Mouse (Mus musculus) heart, embryonic 11.5 days (tissue): ENCODE data around the gene 4930524B15Rik. TPM values are rescaled to one million over a fixed set of nuclear protein-coding genes. Genes with fewer than 3 reads are reported as not detected.
A peak's percentile ranks its signal among the peaks of the same experiment; 100 is the strongest.

Experiments used
- ATAC-seq: fragments of 200-750 bp; cut with Nextera tagmentation; replicated peaks from 2 replicates; pipeline ENCODE4 v1.8.0; 2017; ENCODE audit warnings: moderate library complexity; ENCODE audit not compliant: insufficient number of reproducible peaks, low FRiP score, low TSS enrichment
- H3K27ac ChIP-seq: fragments of 300-500 bp; sonication (generic); 2 replicates; pipeline ENCODE4 v1.5.1; 2014; ENCODE audit warnings: mild to moderate bottlenecking, low read depth, low read length
- H3K27me3 ChIP-seq: fragments of 300-500 bp; sonication (generic); 2 replicates; pipeline ENCODE4 v1.6.1; 2014; ENCODE audit warnings: mild to moderate bottlenecking, low read length, mixed read lengths; ENCODE audit not compliant: control insufficient read depth, insufficient read depth
- H3K36me3 ChIP-seq: fragments of 300-500 bp; sonication (generic); 2 replicates; pipeline ENCODE4 v1.6.1; 2014; ENCODE audit warnings: mild to moderate bottlenecking, low read length, moderate library complexity, mixed read lengths; ENCODE audit not compliant: control insufficient read depth, insufficient read depth
- H3K4me1 ChIP-seq: fragments of 300-500 bp; sonication (generic); 2 replicates; pipeline ENCODE4 v1.6.1; 2014; ENCODE audit warnings: low read length; ENCODE audit not compliant: control insufficient read depth, insufficient read depth
- H3K4me2 ChIP-seq: fragments of 300-500 bp; sonication (generic); 2 replicates; pipeline ENCODE4 v1.6.1; 2014; ENCODE audit warnings: mild to moderate bottlenecking, moderate library complexity
- H3K4me3 ChIP-seq: fragments of 300-500 bp; sonication (generic); 2 replicates; pipeline ENCODE4 v1.5.1; 2014; ENCODE audit warnings: low read depth, low read length
- H3K9ac ChIP-seq: fragments of 300-500 bp; sonication (generic); 2 replicates; pipeline ENCODE4 v1.6.1; 2014; ENCODE audit warnings: mild to moderate bottlenecking, low read depth, low read length, moderate library complexity
- H3K9me3 ChIP-seq: fragments of 300-500 bp; sonication (generic); replicated peaks from 2 replicates; pipeline ENCODE4 v1.6.1; 2016; ENCODE audit warnings: low read length; ENCODE audit not compliant: control insufficient read depth
- WGBS: fragments of 180-500 bp; shearing (Covaris S2); extraction: QIAGEN DNeasy Blood & Tissue Kit; methylation state at CpG from one replicate; pipeline ENCODE4 v1.1.7; 2014; ENCODE audit not compliant: insufficient replicate concordance; 5-methylcytosine and 5-hydroxymethylcytosine counted together
- polyA plus RNA-seq: library from polyadenylated mRNA; unstranded; fragments of >200 nt; fragmentation: Nextera tagmentation; extraction: Ambion mirVana; gene quantifications from 2 replicates; pipeline ENCODE4 v1.2.1, GENCODE M21; 2014

Gene 4930524B15Rik
- polyA plus RNA-seq, 1 experiment from 2014 or later, result 0.26 TPM

DNA sequence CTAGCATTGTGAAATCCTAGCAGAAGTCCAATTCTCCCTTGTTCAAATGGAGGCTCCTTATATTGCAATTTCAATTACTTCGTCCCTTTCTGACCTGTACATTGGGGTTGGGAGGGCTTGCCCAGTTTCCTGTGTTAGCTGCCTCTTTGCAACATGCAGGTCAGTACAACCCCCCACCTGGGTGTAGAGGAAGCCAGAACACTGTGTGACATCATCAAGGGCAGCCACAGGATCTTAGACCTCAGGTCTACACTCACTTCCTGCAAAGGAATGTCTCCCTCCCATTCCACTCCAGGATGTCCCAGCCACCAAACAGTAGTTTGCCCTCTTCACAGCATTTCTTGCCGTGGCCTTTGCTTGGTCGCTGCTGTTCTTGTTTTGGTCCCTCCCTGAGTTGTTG lies 19.9 kb upstream of the 4930524B15Rik start:
- H3K9me3 ChIP-seq, result no peaks in the 10 kb centered on the region
- no peaks in the 10 kb centered on the region for H3K36me3 ChIP-seq
- H3K27ac ChIP-seq, result no peak overlapping the region
- peaks cover 7% of the 10 kb centered on the region; the same call in 1 of the 2 replicates for H3K4me1 ChIP-seq
- no peak overlapping the region for H3K4me3 ChIP-seq
- 0 out of 2 replicates have a peak, but pooled peaks cover 3% of the 10 kb centered on the region for H3K27me3 ChIP-seq
- H3K9ac ChIP-seq, result no peak overlapping the region
- no peak for ATAC-seq
- 66% methylated on average over 3 of the region's 3 CpGs for whole genome bisulfite sequencing
- no peak overlapping the region for H3K4me2 ChIP-seq

DNA sequence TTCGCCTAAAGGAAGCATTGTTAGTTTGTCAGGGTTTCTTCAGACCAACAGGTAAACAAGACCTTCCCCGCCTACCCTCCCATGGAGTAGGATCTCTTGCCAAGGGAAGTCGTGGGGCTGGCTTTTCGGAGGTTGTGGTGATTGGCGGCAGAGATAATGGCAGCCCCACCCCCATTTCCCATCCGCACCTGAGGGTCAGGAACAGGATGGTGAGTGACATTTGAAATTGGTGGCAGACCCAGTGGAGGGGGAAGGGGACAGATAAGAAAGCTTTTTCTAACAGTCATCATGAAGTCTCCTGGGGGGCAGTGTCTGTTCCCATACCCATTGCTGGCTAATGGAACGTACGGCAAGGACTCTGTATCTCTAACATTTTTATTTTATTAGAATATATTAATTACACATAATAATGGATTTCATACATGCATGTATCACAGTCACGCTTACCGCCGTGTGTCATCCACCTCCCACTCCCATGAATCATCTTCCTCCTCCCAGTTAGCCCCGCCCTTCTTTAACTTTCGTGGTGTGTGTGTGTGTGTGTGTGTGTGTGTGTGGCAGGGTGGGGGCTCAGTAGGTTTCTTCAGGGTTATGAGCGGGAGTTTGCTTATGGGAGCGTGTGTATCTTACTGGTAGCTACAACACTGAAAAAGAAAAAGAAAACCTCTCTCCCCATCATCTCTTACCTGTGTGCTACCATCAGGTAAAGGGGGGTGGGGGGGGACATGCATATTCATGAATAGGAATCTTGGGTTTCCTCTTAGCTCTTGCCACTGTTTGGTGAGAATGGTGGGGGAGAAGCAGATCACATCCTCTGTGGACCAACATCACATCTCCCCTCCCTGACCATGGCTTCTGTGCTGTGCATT lies 16.7 kb upstream of the 4930524B15Rik start:
- Histone ChIP-seq H3K36me3 (no peaks in the 10 kb centered on the region), H3K4me1 (peaks cover 7% of the 10 kb centered on the region; the same call in 1 of the 2 replicates), H3K4me2 (peak overlapping the region; percentile 72), H3K9ac (peak overlapping the region; percentile 66), H3K4me3 (peak overlapping the region; percentile 43), H3K9me3 (no peaks in the 10 kb centered on the region), H3K27ac (no peak overlapping the region), H3K27me3 (0 out of 2 replicates have a peak, but pooled peaks cover 6% of the 10 kb centered on the region)
- no peak for ATAC-seq
- WGBS, result 16% methylated on average over 15 of the region's 15 CpGs

DNA sequence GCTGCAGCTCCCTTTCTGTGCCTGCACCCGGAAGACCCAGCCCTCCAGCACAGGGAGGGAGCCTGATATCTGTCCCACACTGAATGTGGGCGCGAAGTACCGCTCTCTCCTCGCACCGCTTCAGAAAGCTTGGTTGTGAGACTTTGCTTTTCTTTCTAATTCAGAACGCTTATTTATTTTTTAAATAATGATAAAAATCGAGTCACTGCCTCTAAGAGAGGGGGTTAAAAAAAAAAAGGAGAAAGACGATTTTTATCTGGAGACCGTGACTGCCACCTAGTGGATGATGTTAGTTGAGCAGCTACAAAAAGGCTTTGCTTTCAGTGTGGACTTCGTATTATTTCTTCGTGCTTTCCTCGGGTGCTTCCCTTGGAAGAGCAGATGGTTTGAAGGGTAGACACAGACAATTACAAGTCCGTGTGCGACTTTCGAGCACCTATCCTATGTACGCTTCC lies 16.0 kb upstream of the 4930524B15Rik start:
- Histone ChIP-seq H3K9ac (peak overlapping the region; percentile 66), H3K4me1 (peaks cover 7% of the 10 kb centered on the region; the same call in 1 of the 2 replicates), H3K4me2 (peak overlapping the region; percentile 72), H3K9me3 (no peaks in the 10 kb centered on the region), H3K27me3 (0 out of 2 replicates have a peak, but pooled peaks cover 6% of the 10 kb centered on the region), H3K4me3 (peak overlapping the region; percentile 43), H3K36me3 (no peaks in the 10 kb centered on the region), H3K27ac (no peak overlapping the region)
- WGBS, result 2% methylated on average over 17 of the region's 17 CpGs
- ATAC-seq, result peak; percentile 63; the same call in 1 of the 2 replicates

GRCm38 (mm10) chr11:31960071-31960470 lies 5.3 kb upstream of the 4930524B15Rik start:
- Histone ChIP-seq H3K4me1 (no peaks in the 10 kb centered on the region), H3K4me2 (no peak overlapping the region), H3K9ac (no peak overlapping the region), H3K9me3 (no peaks in the 10 kb centered on the region), H3K4me3 (no peak overlapping the region), H3K27ac (no peak overlapping the region), H3K36me3 (no peaks in the 10 kb centered on the region), H3K27me3 (no peaks in the 10 kb centered on the region)
- ATAC-seq, result no peak

DNA sequence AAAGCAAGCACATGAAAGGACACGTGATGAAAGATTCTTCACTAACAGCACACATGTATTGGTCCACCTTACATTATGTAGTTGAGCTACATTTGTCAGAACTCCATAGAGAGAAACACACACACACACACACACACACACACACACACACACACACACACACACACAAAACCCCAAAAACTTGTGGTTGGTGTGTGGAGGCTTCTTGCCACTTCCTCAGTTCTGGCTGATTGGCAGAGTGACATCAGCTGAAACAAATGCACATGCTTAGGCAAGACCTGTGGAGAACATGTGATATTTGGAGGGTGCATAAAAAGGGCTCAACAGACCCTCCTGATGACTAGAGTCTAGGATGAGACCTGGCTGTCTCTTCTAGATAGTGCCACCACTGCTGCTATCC lies 1.4 kb upstream of the 4930524B15Rik start:
- Histone ChIP-seq H3K27me3 (no peaks in the 10 kb centered on the region), H3K9me3 (no peaks in the 10 kb centered on the region), H3K4me3 (no peak overlapping the region), H3K4me2 (no peak overlapping the region), H3K27ac (no peak overlapping the region), H3K9ac (no peak overlapping the region), H3K36me3 (no peaks in the 10 kb centered on the region), H3K4me1 (peaks cover 4% of the 10 kb centered on the region; the same call in 1 of the 2 replicates)
- no peak for ATAC-seq
- WGBS, result 87% methylated on average over 1 of the region's 1 CpGs

DNA sequence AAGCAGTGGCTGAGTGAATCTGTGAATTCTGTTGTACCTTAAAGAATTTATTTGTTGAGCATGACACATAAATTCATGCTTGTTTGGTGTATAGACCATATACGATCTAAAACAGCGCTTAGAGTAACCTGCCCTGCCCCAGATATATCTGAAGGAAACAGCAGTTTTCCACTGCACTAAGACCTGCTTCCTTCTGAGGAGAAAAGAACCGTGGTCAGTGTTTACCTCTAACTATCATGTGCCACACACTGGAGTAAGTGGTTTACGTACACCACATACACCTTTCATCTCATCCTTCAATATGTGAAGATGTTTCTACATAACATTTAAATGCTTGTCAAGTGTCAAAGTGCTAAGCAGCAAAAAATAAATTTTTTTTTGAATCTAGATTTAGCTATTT lies 8.7 kb downstream of the 4930524B15Rik start:
- 65% methylated on average over 4 of the region's 4 CpGs for WGBS
- no peak for ATAC-seq
- no peaks in the 10 kb centered on the region for H3K36me3 ChIP-seq
- H3K27ac ChIP-seq, result no peak overlapping the region
- no peak overlapping the region for H3K4me3 ChIP-seq
- H3K4me1 ChIP-seq, result no peaks in the 10 kb centered on the region
- no peak overlapping the region for H3K4me2 ChIP-seq
- no peak overlapping the region for H3K9ac ChIP-seq
- H3K9me3 ChIP-seq, result no peaks in the 10 kb centered on the region
- no peaks in the 10 kb centered on the region for H3K27me3 ChIP-seq

GRCm38 (mm10) chr11:31974826-31975225 lies 9.4 kb downstream of the 4930524B15Rik start:
- 41% methylated on average over 8 of the region's 8 CpGs for WGBS
- no peak overlapping the region for H3K9ac ChIP-seq
- H3K36me3 ChIP-seq, result no peaks in the 10 kb centered on the region
- 0 out of 2 replicates have a peak, but pooled peaks cover 2% of the 10 kb centered on the region for H3K9me3 ChIP-seq
- H3K4me2 ChIP-seq, result peak overlapping the region; percentile 8; the same call in 1 of the 2 replicates
- H3K4me3 ChIP-seq, result no peak overlapping the region
- no peaks in the 10 kb centered on the region for H3K4me1 ChIP-seq
- H3K27ac ChIP-seq, result 0 out of 2 replicates have a peak overlapping the region, but pooled peaks have one; percentile 46
- no peaks in the 10 kb centered on the region for H3K27me3 ChIP-seq
- no peak for ATAC-seq

GRCm38 (mm10) chr11:31975678-31976077 lies 10.3 kb downstream of the 4930524B15Rik start:
- 84% methylated on average over 5 of the region's 5 CpGs for WGBS
- H3K9me3 ChIP-seq, result 0 out of 2 replicates have a peak, but pooled peaks cover 2% of the 10 kb centered on the region
- H3K4me1 ChIP-seq, result no peaks in the 10 kb centered on the region
- H3K4me2 ChIP-seq, result no peak overlapping the region
- no peaks in the 10 kb centered on the region for H3K36me3 ChIP-seq
- no peak overlapping the region for H3K27ac ChIP-seq
- H3K4me3 ChIP-seq, result no peak overlapping the region
- ATAC-seq, result no peak
- H3K9ac ChIP-seq, result no peak overlapping the region
- H3K27me3 ChIP-seq, result no peaks in the 10 kb centered on the region
